Mouse (Mus musculus): ENCODE measurements around the gene Vpreb2.
"Not testable (repeated sequence)": the region's sequence is repeated elsewhere in the genome, so short reads cannot be mapped to it uniquely, and the experiment has no call there.

Vpreb2 gene

DNA sequence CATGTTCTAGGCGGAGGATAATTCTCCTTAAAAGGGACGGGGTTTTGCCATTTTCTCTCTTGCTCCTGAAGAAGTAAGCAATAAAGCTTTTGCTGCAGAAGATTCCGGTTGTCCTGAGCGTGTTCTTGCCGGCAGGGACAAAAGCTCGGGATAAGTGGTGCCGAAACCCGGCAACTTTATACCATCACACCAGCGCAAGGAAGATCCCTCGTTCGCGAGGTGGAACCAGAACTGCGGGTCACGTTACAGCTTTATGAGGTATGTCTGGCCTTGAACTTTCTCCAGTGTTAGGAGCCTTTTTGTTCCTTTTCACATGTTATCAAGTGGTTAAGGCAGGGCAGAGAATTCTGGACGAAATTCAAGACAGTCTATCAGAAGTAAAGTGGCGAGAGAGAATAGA is 12.1 kb downstream of the Vpreb2 start:
- not testable (repeated sequence) for DNase-seq (ENCODE audit: low read depth)

- DNase-seq (ENCODE audit: low read depth), result no peak
Measured at GRCm38 (mm10) chr16:17999668-18000067, 19.4 kb downstream of the Vpreb2 start.

- DNase-seq (ENCODE audit: low read depth), result no peak
Measured at GRCm38 (mm10) chr16:18004589-18004988, 24.4 kb downstream of the Vpreb2 start.

GRCm38 (mm10) chr16:18007083-18007482 is 26.9 kb downstream of the Vpreb2 start:
- no peak for DNase-seq (ENCODE audit: low read depth)

GRCm38 (mm10) chr16:18011101-18011500 is 30.9 kb downstream of the Vpreb2 start:
- no peak for DNase-seq (ENCODE audit: low read depth)

DNA sequence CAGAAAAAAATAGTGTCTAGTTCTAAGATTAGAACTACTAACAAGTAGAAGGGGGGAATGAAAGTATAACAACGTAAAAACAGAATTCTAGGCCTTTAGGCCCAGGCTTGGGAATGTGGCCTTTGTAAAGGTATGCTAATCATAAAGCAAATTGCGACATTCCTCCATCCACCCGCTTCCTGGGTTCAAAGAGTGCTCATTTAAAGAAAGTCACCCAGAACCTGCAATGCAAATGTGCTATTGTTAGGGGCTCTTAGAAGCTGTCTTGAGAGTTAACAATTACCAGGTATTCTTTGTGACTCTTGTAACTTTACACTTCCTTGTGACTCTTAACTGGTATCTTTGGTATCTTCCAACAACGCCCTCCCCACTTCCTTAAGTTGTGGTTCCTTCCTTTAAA is 36.3 kb downstream of the Vpreb2 start:
- not testable (repeated sequence) for DNase-seq (ENCODE audit: low read depth)

GRCm38 (mm10) chr16:18022780-18023557 is 42.7 kb downstream of the Vpreb2 start:
- no peak for DNase-seq (ENCODE audit: low read depth)

DNA sequence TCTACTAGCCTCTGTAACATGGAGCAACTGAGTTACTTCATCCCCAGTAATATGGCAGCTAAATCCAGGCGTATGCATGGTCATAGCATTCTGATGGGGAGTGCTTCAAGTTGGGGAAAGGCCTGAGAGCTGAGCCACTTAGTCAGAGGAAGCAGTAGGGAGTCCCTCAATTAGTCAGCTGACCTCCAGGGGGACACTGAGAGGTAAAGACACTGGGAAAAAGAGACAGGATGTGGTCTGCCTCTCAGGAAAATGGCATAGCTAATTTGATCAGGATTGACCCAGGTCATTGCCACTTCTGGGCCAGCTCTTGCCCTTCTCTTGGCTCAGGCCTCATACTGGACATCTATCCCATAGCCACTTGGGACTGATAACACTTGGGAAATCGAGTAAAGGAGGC is 47.1 kb downstream of the Vpreb2 start:
- DNase-seq (ENCODE audit: low read depth), result no peak
